Mouse (Mus musculus) mouse trophoblast stem cell (cell line): ENCODE data around the gene Mrpl58.
"Not testable (repeated sequence)": the region's sequence is repeated elsewhere in the genome, so short reads cannot be mapped to it uniquely, and the experiment has no call there.

Source experiments
- in situ Hi-C, 2 experiments: fragments of 300-500 bp; cut with MseI, MboI; formaldehyde crosslinking; loops; 2 replicates in 1 of 2; 3 replicates in 1 of 2; pipeline ENCODE4 v1.15.1; 2025

Gene Mrpl58

GRCm38 (mm10) chr11:115381743-115382539, 21.6 kb upstream of the Mrpl58 start, which contains the start of gene Cdr2l:
Gene Cdr2l (plus strand): TSS chr11:115381916.
- in situ Hi-C loops: no loop called here

- in situ Hi-C loops: no loop called here
Measured at GRCm38 (mm10) chr11:115382891-115383290, 20.7 kb upstream of the Mrpl58 start.

- in situ Hi-C loops: no loop called here
Measured at GRCm38 (mm10) chr11:115383701-115384474, 19.7 kb upstream of the Mrpl58 start.

- in situ Hi-C loops: no loop called here
Measured at GRCm38 (mm10) chr11:115384587-115384986, 19.0 kb upstream of the Mrpl58 start.

- in situ Hi-C loops: not testable (repeated sequence)
Measured at GRCm38 (mm10) chr11:115386859-115387258, 16.7 kb upstream of the Mrpl58 start.

- in situ Hi-C loops: no loop called here
Measured at GRCm38 (mm10) chr11:115391358-115391757, 12.2 kb upstream of the Mrpl58 start.

- in situ Hi-C loops: no loop called here
Measured at GRCm38 (mm10) chr11:115393721-115394325, 9.7 kb upstream of the Mrpl58 start.

- in situ Hi-C loops: no loop called here
Measured at GRCm38 (mm10) chr11:115398085-115398484, 5.5 kb upstream of the Mrpl58 start.

GRCm38 (mm10) chr11:115400126-115400525, 3.4 kb upstream of the Mrpl58 start:
- in situ Hi-C loops: no loop called here

GRCm38 (mm10) chr11:115400630-115401391, 2.7 kb upstream of the Mrpl58 start:
- in situ Hi-C loops: no loop called here

- in situ Hi-C loops: no loop called here
Measured at GRCm38 (mm10) chr11:115405723-115406122, 2.2 kb downstream of the Mrpl58 start.

- in situ Hi-C loops: no loop called here
Measured at GRCm38 (mm10) chr11:115406858-115407401, 3.4 kb downstream of the Mrpl58 start.

- in situ Hi-C loops: no loop called here
Measured at GRCm38 (mm10) chr11:115408266-115408920, 4.8 kb downstream of the Mrpl58 start.

- in situ Hi-C loops: no loop called here
Measured at GRCm38 (mm10) chr11:115409556-115409955, 6.0 kb downstream of the Mrpl58 start.

- in situ Hi-C loops: no loop called here
Measured at GRCm38 (mm10) chr11:115419531-115420237, 16.1 kb downstream of the Mrpl58 start, which contains the start of the genes Atp5h and Kctd2. Gene Atp5h (minus strand): TSS chr11:115419962. Gene Kctd2 (plus strand): TSS chr11:115420128.

- in situ Hi-C loops: no loop called here
Measured at GRCm38 (mm10) chr11:115420336-115421190, 17.0 kb downstream of the Mrpl58 start.

GRCm38 (mm10) chr11:115421328-115421727, 17.8 kb downstream of the Mrpl58 start:
- in situ Hi-C loops: no loop called here

- in situ Hi-C loops: no loop called here
Measured at GRCm38 (mm10) chr11:115421972-115422371, 18.4 kb downstream of the Mrpl58 start.

- in situ Hi-C loops: no loop called here
Measured at GRCm38 (mm10) chr11:115423091-115423490, 19.5 kb downstream of the Mrpl58 start.
